ENCODE assay signal across 9 mouse cellular contexts in the genomic region with DNA sequence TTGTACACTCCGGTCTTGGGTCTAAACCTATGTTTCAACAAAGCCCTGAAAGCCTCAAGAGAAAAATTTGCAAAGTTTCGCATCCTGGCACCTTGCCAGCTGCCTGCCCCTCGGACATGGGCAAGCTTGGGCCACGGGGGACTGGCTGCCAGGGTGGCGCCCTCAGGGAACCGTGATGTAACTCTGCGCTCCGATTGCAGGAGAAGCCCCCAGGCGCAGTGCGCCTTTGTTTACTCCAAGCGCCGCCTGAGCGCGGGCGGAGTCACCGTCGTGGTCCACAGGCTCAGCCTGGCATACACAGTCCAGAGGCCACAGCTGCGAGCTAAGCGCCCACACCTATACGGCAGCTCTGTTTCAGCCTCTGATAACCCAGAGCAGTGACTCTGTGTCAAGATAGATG. TPM values are rescaled to one million over a fixed set of nuclear protein-coding genes. Genes with fewer than 3 reads are reported as not detected.
DNase-seq lines count a peak whose midpoint lies in the region; ATAC-seq lines count a peak whose summit lies in the region.
"Had no signal": no experiment of that assay in that cellular context is flagged by ENCODE, and none has a peak within 500 bp of the region (broad histone marks: within the 10 kb centered on the region; RNA-seq: fewer than 3 reads in every experiment).

No protein-coding gene starts in this region.

- no peaks in the 10 kb centered on the region for H3K9me3 ChIP-seq in embryonic facial prominence, embryonic 13.5 days
- H3K9me3 ChIP-seq in kidney, embryonic 14.5 days (ENCODE audit: control insufficient read depth, low read length): no peaks in the 10 kb centered on the region
- H3K9me3 ChIP-seq: megakaryocyte, embryonic 14.5 days had no signal

- H3K27ac ChIP-seq in embryonic facial prominence, embryonic 13.5 days: no peak overlapping the region
- no peak overlapping the region for H3K27ac ChIP-seq in kidney, embryonic 14.5 days (ENCODE audit: low read depth, low read length)

- DNase-seq in left cerebral cortex, postnatal 4 days: peak; percentile 33
- DNase-seq in left cerebral cortex, adult 11 months (ENCODE audit: low spot score): no peak
- no peak for DNase-seq in frontal cortex, adult 2 months (ENCODE audit: extremely low spot score in 1 of 2, low spot score in 1 of 2)
- DNase-seq in left cerebral cortex, adult 8-10 months (ENCODE audit: low spot score in 2 of 2): no peak

- 10% methylated on average over 20 of the region's 20 CpGs for WGBS in embryonic facial prominence, embryonic 13.5 days
- WGBS in kidney, embryonic 14.5 days: 16% methylated on average over 20 of the region's 20 CpGs

- intact Hi-C loops in left cerebral cortex, postnatal 4 days (cut with DNase I): no loop called here

- H3K36me3 ChIP-seq in embryonic facial prominence, embryonic 13.5 days: no peaks in the 10 kb centered on the region
- no peaks in the 10 kb centered on the region for H3K36me3 ChIP-seq in kidney, embryonic 14.5 days (ENCODE audit: control insufficient read depth, insufficient read depth, low read length)

- peak overlapping the region; percentile 29 for H3K4me3 ChIP-seq in embryonic facial prominence, embryonic 13.5 days
- H3K4me3 ChIP-seq in kidney, embryonic 14.5 days (ENCODE audit: low read length): peak overlapping the region; percentile 9; the same call in 1 of the 2 replicates
- H3K4me3 ChIP-seq: megakaryocyte, embryonic 14.5 days had no signal

- H3K27me3 ChIP-seq in embryonic facial prominence, embryonic 13.5 days: peaks cover 3% of the 10 kb centered on the region; the same call in 1 of the 2 replicates
- no peaks in the 10 kb centered on the region for H3K27me3 ChIP-seq in kidney, embryonic 14.5 days (ENCODE audit: control insufficient read depth, insufficient read depth, low read length)
- H3K27me3 ChIP-seq: megakaryocyte, embryonic 14.5 days had no signal

- no peak; the same call in 1 of the 2 replicates for ATAC-seq in embryonic facial prominence, embryonic 13.5 days (ENCODE audit: insufficient number of reproducible peaks, insufficient read depth, low FRiP score, low TSS enrichment, low read depth)
- ATAC-seq in kidney, embryonic 14.5 days (ENCODE audit: low FRiP score, low TSS enrichment): peak; percentile 73
- peak; percentile 18; the same call in 1 of the 2 replicates for ATAC-seq in megakaryocyte progenitor cell, adult 5-6 weeks (replicated peaks; ENCODE audit: poor library complexity)
- ATAC-seq in monocyte, adult 5-6 weeks (replicated peaks; ENCODE audit: insufficient number of reproducible peaks, low FRiP score, low TSS enrichment, poor library complexity, severe bottlenecking): no peak

- H3K9ac ChIP-seq in embryonic facial prominence, embryonic 13.5 days: peak overlapping the region; percentile 64
- H3K9ac ChIP-seq in kidney, embryonic 14.5 days (ENCODE audit: low read depth, low read length): no peak overlapping the region

- peaks cover 11% of the 10 kb centered on the region for H3K4me1 ChIP-seq in embryonic facial prominence, embryonic 13.5 days
- H3K4me1 ChIP-seq in kidney, embryonic 14.5 days (ENCODE audit: control insufficient read depth, insufficient read depth, low read length): peaks cover 23% of the 10 kb centered on the region

- peak overlapping the region; percentile 61 for H3K4me2 ChIP-seq in embryonic facial prominence, embryonic 13.5 days
- H3K4me2 ChIP-seq in kidney, embryonic 14.5 days (replicated peaks; ENCODE audit: low read depth, low read length): peak overlapping the region; percentile 44

RNA-seq across cellular contexts. Expression of a gene that starts 19.1 kb away (rescaled TPM):
- total RNA-seq in left cerebral cortex, postnatal 4 days (2021): 10 to 100 TPM; 10.3 to 11.3 TPM
- polyA plus RNA-seq in embryonic facial prominence, embryonic 13.5 days (2015; fragmentation: Nextera tagmentation; extraction: Ambion mirVana): 18.1 and 18.8 TPM in 2 replicates
- 21.5 and 27.8 TPM in 2 replicates for polyA plus RNA-seq in kidney, embryonic 14.5 days (2014; fragmentation: Nextera tagmentation; extraction: Ambion mirVana)
- total RNA-seq in megakaryocyte progenitor cell, adult 5-6 weeks (2015): 33.8 and 42.4 TPM in 2 replicates
- 17.8 and 25.6 TPM in 2 replicates for total RNA-seq in megakaryocyte progenitor cell, adult 5-6 weeks (2017)
- total RNA-seq in monocyte, adult 5-6 weeks (2017): 11.4 to 26.8 TPM (median 12.9 TPM) in 3 replicates
- 4.6 and 5.4 TPM in 2 replicates for polyA plus RNA-seq in frontal cortex, adult 2 months (2012; rRNA removed)
- total RNA-seq in left cerebral cortex, adult 8-10 months (2022): 10 to 100 TPM; 20.6 to 28.5 (median 23.4) TPM

RNA-seq across cellular contexts. Expression of a gene that starts 45.2 kb away (rescaled TPM):
- not detected for total RNA-seq in left cerebral cortex, postnatal 4 days (2021)
- not detected in 2 replicates for polyA plus RNA-seq in embryonic facial prominence, embryonic 13.5 days (2015; fragmentation: Nextera tagmentation; extraction: Ambion mirVana)
- not detected in 2 replicates for polyA plus RNA-seq in kidney, embryonic 14.5 days (2014; fragmentation: Nextera tagmentation; extraction: Ambion mirVana)
- total RNA-seq in megakaryocyte progenitor cell, adult 5-6 weeks (2015): not detected in 2 replicates
- not detected in 2 replicates for total RNA-seq in megakaryocyte progenitor cell, adult 5-6 weeks (2017)
- not detected in 3 replicates for total RNA-seq in monocyte, adult 5-6 weeks (2017)
- polyA plus RNA-seq in frontal cortex, adult 2 months (2012; rRNA removed): not detected in 2 replicates
- not detected for total RNA-seq in left cerebral cortex, adult 8-10 months (2022)

Comparison
In these comparisons a context has a peak if more than half of its experiments do, and no peak if none do; other contexts are left out.
1. ATAC-seq: peak in kidney, embryonic 14.5 days (single experiment) and megakaryocyte progenitor cell, adult 5-6 weeks (single experiment); none in embryonic facial prominence, embryonic 13.5 days (single experiment) and monocyte, adult 5-6 weeks (single experiment).